Mouse (Mus musculus): ENCODE data around the gene Gpr107. TPM values are rescaled to one million over a fixed set of nuclear protein-coding genes. Genes with fewer than 3 reads are reported as not detected.

Gene Gpr107
- polyA plus RNA-seq (2012; fragmentation: generic; extraction: Trizol) = 35.2 TPM

DNA sequence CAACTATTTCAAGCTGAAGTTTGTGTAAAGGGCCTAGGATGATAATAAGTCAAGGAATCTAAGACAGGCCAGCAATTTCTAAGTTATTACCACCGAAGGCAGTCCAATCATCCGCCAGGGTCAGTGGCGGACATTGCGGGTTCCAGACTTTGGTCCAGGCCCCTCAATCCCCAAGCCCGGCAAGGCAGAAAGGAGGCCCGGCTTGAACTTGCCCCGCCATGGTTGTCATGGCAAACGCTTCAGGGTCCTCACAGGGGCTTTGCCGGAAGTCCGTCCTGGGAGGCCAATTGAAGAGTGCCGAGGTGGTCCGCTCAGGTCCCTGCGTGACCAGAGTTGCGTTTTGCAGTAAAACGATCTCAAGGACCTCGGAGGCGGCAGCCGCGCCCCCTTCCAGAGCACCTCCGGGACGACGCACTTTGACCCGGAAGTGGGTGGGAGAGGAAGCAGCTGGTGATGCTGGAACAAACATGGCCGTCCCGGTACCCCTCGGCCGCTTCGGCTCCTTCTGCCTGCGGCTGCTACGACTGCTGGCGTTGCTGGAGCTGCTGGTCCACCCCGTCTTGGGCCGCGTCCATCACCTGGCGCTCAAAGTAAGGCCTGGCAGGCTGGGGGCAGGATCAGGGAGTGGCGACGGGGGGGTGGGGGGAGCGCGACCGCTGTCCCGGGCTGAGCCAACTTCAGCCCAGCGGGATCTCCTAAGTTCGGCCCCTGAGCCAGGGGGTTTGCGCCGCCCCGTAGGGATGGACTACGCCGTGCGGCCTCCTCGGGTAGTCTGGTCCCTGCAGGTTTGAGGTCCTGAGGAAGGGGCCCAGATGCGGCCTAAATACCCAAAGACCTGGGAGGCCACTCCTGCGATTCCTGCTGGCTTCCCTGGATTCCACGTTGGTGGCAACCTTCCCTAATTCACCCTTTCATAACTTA is at the start of gene Gpr107:
Gene Gpr107, plus strand, starts transcription at position 425 of the 921 bp plus-strand sequence.
- Histone ChIP-seq H3K4me3 (peak within 1 kb of the TSS; percentile 98), H3K4me2 (ENCODE audit: low read depth) (peak within 1 kb of the TSS; percentile 91), H3ac (ENCODE audit: control insufficient read depth, insufficient read length) (peak within 1 kb of the TSS; percentile 32), H3K36me3 (ENCODE audit: control insufficient read depth, insufficient read depth) (peaks cover 11% of the 10 kb centered on the region), H3K27me3 (ENCODE audit: control insufficient read depth, insufficient read depth, insufficient read length) (no peaks in the 10 kb centered on the region), H3K79me2 (ENCODE audit: control insufficient read depth, insufficient read depth) (peaks cover 61% of the 10 kb centered on the region)
- TF ChIP-seq USF1 (IDR thresholded peaks at IDR 0.05; ENCODE audit: low read depth) (no peak), TCF3 (IDR thresholded peaks at IDR 0.05; ENCODE audit: insufficient read length, low read depth) (no peak), TCF12 (IDR thresholded peaks at IDR 0.05; ENCODE audit: insufficient read depth, poor library complexity, severe bottlenecking) (no peak), REST (IDR thresholded peaks at IDR 0.05; ENCODE audit: insufficient read depth, insufficient read length) (no peak), SRF (IDR thresholded peaks at IDR 0.05; ENCODE audit: control insufficient read depth, insufficient read length, low read depth) (no peak), CEBPB (IDR thresholded peaks at IDR 0.05; ENCODE audit: insufficient read depth, poor library complexity, severe bottlenecking) (no peak), POLR2A (IDR thresholded peaks at IDR 0.05; ENCODE audit: insufficient read length, low read depth) (peak; percentile 91), MAX (IDR thresholded peaks at IDR 0.05; ENCODE audit: low read depth) (no peak), POLR2AphosphoS2 (IDR thresholded peaks at IDR 0.05; ENCODE audit: insufficient read length, low read depth) (peak; percentile 84), MYOG (IDR thresholded peaks at IDR 0.05; ENCODE audit: control insufficient read depth in 1 of 3, insufficient read depth in 1 of 3, insufficient read length in 2 of 3, low read depth in 2 of 3) (peak; percentile 24 to 78 (median 71)), MYOD1 (IDR thresholded peaks at IDR 0.05; ENCODE audit: control insufficient read depth in 1 of 3, insufficient read length in 2 of 3, low read depth in 2 of 3) (peak in 2 of 3 experiments; percentile 62 to 83), E2F4 (IDR thresholded peaks at IDR 0.05; ENCODE audit: insufficient read depth) (no peak)

DNA sequence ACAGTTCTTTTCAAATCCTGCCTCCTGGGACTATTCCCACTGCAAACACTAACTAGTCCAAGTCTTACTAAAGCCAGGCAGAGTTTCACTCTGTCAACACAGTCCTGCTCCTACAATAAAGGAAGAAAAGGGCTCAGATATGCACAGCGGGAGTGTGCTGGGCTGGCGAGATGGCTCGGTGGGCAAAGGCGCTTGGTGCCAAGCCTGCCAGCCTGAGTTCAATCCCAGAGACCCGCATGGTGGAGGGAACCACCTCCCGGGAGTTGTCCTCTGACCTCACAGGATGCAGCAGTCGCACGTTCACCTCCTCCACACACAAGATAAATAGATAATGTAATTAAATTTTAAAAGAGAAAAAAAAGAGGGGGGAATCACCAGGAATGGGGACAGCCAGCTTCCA is 48.8 kb upstream of the Gpr107 start:
- no peak for TF ChIP-seq TCF3 (IDR thresholded peaks at IDR 0.05; ENCODE audit: insufficient read length, low read depth)
- TF ChIP-seq E2F4 (IDR thresholded peaks at IDR 0.05; ENCODE audit: insufficient read depth) = no peak
- no peak for TF ChIP-seq REST (IDR thresholded peaks at IDR 0.05; ENCODE audit: insufficient read depth, insufficient read length)
- no peak for TF ChIP-seq SRF (IDR thresholded peaks at IDR 0.05; ENCODE audit: control insufficient read depth, insufficient read length, low read depth)
- Histone ChIP-seq H3K4me2 (ENCODE audit: low read depth) (no peak overlapping the region), H3K27me3 (ENCODE audit: control insufficient read depth, insufficient read depth, insufficient read length) (no peaks in the 10 kb centered on the region), H3K4me3 (no peak overlapping the region), H3K79me2 (ENCODE audit: control insufficient read depth, insufficient read depth) (no peaks in the 10 kb centered on the region), H3K36me3 (ENCODE audit: control insufficient read depth, insufficient read depth) (no peaks in the 10 kb centered on the region), H3ac (ENCODE audit: control insufficient read depth, insufficient read length) (no peak overlapping the region)

DNA sequence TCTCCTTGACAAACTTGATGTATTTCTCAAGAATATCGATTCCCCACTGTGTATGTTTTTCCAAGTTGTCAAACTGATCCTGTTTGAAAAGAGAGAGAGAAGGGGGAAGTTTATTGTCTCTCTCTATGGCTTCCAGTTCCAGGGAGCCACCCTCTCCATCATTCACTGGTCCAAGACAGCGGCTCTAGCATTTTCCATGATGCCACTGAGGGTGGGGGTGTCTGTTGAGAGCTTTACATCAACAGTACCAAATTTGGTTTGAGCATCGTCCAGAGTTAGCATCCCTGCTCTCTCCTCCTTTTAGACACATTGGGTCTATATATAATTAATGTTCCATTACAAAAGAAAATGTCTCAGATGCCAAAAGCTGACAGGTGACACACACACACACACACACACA is 46.8 kb upstream of the Gpr107 start:
- no peaks in the 10 kb centered on the region for H3K27me3 ChIP-seq (ENCODE audit: control insufficient read depth, insufficient read depth, insufficient read length)
- no peaks in the 10 kb centered on the region for H3K36me3 ChIP-seq (ENCODE audit: control insufficient read depth, insufficient read depth)
- TF ChIP-seq MAX (IDR thresholded peaks at IDR 0.05; ENCODE audit: low read depth) (no peak), POLR2A (IDR thresholded peaks at IDR 0.05; ENCODE audit: insufficient read length, low read depth) (no peak), SRF (IDR thresholded peaks at IDR 0.05; ENCODE audit: control insufficient read depth, insufficient read length, low read depth) (no peak), MYOD1 (IDR thresholded peaks at IDR 0.05; ENCODE audit: control insufficient read depth in 1 of 3, insufficient read length in 2 of 3, low read depth in 2 of 3) (no peak), USF1 (IDR thresholded peaks at IDR 0.05; ENCODE audit: low read depth) (no peak), MYOG (IDR thresholded peaks at IDR 0.05; ENCODE audit: control insufficient read depth in 1 of 3, insufficient read depth in 1 of 3, insufficient read length in 2 of 3, low read depth in 2 of 3) (no peak), CEBPB (IDR thresholded peaks at IDR 0.05; ENCODE audit: insufficient read depth, poor library complexity, severe bottlenecking) (no peak), REST (IDR thresholded peaks at IDR 0.05; ENCODE audit: insufficient read depth, insufficient read length) (no peak), E2F4 (IDR thresholded peaks at IDR 0.05; ENCODE audit: insufficient read depth) (no peak), TCF12 (IDR thresholded peaks at IDR 0.05; ENCODE audit: insufficient read depth, poor library complexity, severe bottlenecking) (no peak), POLR2AphosphoS2 (IDR thresholded peaks at IDR 0.05; ENCODE audit: insufficient read length, low read depth) (no peak), TCF3 (IDR thresholded peaks at IDR 0.05; ENCODE audit: insufficient read length, low read depth) (no peak)
- H3K79me2 ChIP-seq (ENCODE audit: control insufficient read depth, insufficient read depth) = no peaks in the 10 kb centered on the region
- no peak overlapping the region for H3K4me3 ChIP-seq
- no peak overlapping the region for H3ac ChIP-seq (ENCODE audit: control insufficient read depth, insufficient read length)
- no peak overlapping the region for H3K4me2 ChIP-seq (ENCODE audit: low read depth)

DNA sequence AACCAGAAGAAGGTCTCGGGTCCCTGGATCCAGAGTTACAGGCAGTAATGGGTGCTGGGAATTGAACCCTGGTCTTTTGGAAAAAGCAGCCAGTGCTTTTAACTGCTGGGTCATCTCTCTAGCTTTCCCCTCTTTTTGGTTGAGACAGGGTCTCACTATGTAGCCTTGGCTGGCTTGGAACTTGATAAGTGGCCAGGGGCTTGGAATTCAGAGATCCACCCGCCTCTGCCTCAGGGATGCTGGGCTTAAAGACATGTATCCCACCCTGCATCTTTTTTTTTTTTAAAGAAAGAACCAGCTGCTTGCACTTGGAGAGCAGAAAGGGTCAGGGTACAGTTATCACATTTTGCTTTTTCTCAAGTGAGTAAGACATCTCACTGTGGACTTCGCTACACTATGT is 46.1 kb upstream of the Gpr107 start:
- no peaks in the 10 kb centered on the region for H3K27me3 ChIP-seq (ENCODE audit: control insufficient read depth, insufficient read depth, insufficient read length)
- H3K79me2 ChIP-seq (ENCODE audit: control insufficient read depth, insufficient read depth) = no peaks in the 10 kb centered on the region
- no peak overlapping the region for H3ac ChIP-seq (ENCODE audit: control insufficient read depth, insufficient read length)
- no peak overlapping the region for H3K4me2 ChIP-seq (ENCODE audit: low read depth)
- TF ChIP-seq CEBPB (IDR thresholded peaks at IDR 0.05; ENCODE audit: insufficient read depth, poor library complexity, severe bottlenecking) (no peak), TCF12 (IDR thresholded peaks at IDR 0.05; ENCODE audit: insufficient read depth, poor library complexity, severe bottlenecking) (no peak), MYOG (IDR thresholded peaks at IDR 0.05; ENCODE audit: control insufficient read depth in 1 of 3, insufficient read depth in 1 of 3, insufficient read length in 2 of 3, low read depth in 2 of 3) (no peak), SRF (IDR thresholded peaks at IDR 0.05; ENCODE audit: control insufficient read depth, insufficient read length, low read depth) (no peak), E2F4 (IDR thresholded peaks at IDR 0.05; ENCODE audit: insufficient read depth) (no peak), POLR2AphosphoS2 (IDR thresholded peaks at IDR 0.05; ENCODE audit: insufficient read length, low read depth) (no peak), REST (IDR thresholded peaks at IDR 0.05; ENCODE audit: insufficient read depth, insufficient read length) (no peak), POLR2A (IDR thresholded peaks at IDR 0.05; ENCODE audit: insufficient read length, low read depth) (no peak), MAX (IDR thresholded peaks at IDR 0.05; ENCODE audit: low read depth) (no peak), MYOD1 (IDR thresholded peaks at IDR 0.05; ENCODE audit: control insufficient read depth in 1 of 3, insufficient read length in 2 of 3, low read depth in 2 of 3) (no peak), USF1 (IDR thresholded peaks at IDR 0.05; ENCODE audit: low read depth) (no peak)
- no peaks in the 10 kb centered on the region for H3K36me3 ChIP-seq (ENCODE audit: control insufficient read depth, insufficient read depth)
- H3K4me3 ChIP-seq = no peak overlapping the region

Measured in myocyte (in vitro differentiated cells).